Mouse (Mus musculus): ENCODE data around the gene Th.

DNA sequence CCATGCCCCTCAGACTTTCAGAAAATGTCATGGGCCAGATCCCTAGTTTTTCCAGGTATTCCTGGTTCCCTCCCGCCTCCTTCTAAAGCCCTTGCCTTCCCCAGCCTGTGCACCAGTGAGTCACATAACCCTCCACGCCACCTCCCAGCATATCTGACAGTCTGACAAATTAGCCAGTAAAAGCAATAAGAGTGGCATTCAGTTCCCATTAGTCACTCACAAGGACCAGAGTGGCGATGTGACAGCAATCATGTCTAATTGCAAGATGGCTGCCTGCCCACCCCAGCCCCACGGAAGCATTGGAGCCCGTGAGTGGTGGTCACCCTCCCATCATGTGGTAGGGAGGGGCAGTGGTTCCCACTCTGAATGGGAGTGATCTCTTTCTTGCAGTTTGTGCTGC, 25.3 kb downstream of the Th start:
- no peak for TF ChIP-seq GATA1 (IDR thresholded peaks at IDR 0.05; ENCODE audit: low read length)
- no peak for TF ChIP-seq TAL1 (IDR thresholded peaks at IDR 0.05; ENCODE audit: low read length)
